Mouse (Mus musculus): Measurements from ENCODE around the gene Fgfr2.

The Fgfr2 gene

DNA sequence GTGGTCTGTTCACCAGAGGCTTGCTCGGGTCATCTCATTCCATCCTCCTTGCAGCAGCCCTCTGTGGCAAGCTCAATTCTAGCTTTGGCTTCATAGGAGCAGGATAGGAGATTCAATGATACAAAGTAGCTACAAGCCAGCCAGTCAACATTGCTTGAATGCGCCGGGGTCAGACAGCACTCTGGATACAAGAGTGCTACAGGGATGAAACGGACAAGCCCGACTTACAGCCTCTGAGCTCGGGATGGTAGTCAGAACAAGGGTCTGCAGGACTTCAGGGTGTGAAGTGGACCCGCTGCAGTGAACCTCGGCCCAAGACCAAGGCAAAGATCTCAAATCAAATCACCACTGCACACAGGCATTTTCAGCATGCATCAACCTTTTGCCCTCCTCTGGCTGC, 1244.3 kb downstream of the Fgfr2 start:
- no peak for DNase-seq (ENCODE audit: low spot score in 2 of 2)

- no peak for DNase-seq (ENCODE audit: low spot score in 2 of 2)
Measured at GRCm38 (mm10) chr7:131861157-131861556, 1262.0 kb downstream of the Fgfr2 start.

DNA sequence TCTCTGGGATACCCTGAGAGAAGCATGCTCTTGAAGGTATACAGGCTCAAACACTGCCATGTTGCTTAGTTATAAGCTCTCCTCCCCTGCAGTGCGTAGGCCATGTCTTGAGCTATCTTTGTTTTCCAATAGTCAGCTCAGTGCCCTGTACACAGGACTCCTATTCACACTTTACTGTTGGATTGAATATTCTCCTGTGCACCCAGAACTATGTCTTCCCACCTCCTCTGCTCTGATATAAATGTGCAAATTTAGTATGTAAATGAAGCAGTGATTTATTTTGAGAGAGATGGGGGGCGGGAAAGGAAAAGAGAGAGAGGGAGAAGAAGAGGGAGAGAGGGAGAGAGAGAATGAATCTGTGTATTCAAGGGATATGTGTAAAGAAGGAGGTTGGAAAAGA, 1267.5 kb downstream of the Fgfr2 start:
- peak in 1 of 2 experiments; percentile 62 for DNase-seq (ENCODE audit: low spot score in 2 of 2)

DNA sequence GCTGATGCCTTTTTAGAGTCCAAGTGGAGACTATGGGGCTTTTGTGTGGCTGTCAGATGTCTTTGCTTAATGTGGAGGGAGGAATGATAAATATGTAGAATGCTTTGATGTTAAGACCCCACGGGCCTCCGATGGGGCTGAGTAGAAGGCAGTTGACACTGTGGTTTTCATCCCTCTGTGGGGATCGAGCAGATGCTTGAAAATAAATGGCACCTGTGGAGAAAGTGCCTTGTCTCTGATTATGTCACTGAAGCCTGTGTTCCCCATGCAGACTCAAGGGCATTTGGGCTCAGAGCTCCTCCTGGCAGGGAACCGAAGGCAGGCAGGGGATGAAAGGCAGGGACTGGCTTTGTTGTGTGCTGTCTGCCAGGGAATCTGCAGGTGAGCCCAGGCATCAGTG, 1272.6 kb downstream of the Fgfr2 start:
- DNase-seq (ENCODE audit: low spot score in 2 of 2), result no peak

DNA sequence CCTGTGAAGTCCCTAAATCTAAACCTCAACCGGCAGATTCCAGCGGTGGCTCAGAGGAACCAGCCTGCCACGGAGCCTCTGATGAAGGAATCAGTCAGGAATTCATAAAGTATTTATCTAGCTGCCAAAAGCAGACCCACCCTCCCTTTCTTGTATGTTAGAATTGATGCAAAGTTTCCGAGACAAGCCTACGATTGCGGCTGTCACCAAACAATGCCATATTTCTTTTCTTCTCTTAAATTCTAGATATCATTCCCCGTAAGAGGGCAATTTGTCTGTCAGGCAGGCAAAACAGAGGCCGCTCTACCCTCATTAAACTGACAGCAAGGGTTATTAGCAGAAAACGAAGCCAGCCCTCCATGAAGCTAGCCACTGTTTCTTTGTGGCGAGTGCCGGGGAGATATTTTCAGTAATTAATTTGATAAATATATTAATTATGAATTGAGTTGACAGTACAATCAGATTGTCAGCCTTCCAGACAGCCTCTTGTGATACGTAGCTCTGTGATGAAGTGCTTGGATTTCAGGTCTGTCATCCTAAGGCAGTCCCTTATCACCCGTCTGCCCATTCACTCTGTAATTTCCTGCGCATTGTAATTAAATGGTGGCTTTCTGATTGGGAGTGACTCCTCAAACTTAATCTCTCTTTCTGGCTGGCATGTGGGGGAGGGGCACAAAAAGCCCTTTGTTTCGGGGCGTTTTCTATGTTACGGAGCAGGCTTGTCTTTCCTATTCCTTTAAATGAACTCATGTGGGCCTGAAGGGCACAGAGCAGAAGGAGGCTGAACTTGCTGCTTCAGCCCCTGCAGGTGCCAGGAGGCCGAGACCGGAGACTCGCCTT, 1276.9 kb downstream of the Fgfr2 start:
- no peak for DNase-seq (ENCODE audit: low spot score in 2 of 2)

DNA sequence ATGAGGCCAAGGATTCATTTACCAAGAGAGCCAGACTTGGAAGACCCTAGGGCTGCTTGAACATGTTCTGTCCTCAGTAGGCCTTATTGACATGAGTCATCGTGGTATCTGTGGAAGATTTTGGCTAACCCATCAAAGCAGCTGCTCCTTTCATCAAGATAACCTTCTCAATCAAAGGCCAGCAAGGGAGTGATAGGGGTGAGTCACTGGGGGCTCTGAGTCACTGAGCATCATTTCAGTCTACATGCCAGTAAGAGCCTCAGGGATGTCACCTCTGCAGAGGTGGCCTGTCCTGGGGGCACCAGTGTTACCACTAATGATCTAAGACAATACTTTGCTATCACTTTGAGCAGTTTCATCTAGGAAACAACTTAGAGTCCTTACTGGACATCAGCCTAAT, 1292.9 kb downstream of the Fgfr2 start:
- DNase-seq (ENCODE audit: low spot score in 2 of 2), result no peak

DNA sequence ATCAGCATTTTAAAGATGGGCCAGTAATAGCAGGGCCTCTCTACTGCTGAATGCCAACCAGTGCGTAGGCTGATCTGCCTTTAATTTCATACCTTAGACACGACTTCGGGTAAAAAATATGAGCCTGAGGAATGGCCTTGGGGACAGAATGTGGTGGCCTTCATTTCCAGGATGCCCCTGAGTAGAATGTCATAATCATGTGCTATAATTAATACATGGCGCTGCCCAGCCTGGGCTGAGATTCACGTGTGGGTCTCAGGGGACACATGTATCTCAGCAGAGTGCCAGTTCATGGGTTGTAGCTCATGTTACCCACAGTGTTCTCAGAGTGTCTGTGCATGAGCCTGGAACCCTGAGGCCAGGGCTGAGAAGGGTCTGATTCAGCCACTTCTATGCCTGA, 1296.3 kb downstream of the Fgfr2 start:
- DNase-seq (ENCODE audit: low spot score in 2 of 2), result no peak

GRCm38 (mm10) chr7:131817976-131818375, 1305.2 kb downstream of the Fgfr2 start:
- peak; percentile 28 to 52 for DNase-seq (ENCODE audit: low spot score in 2 of 2)

GRCm38 (mm10) chr7:131816641-131817040, 1306.5 kb downstream of the Fgfr2 start:
- DNase-seq (ENCODE audit: low spot score in 2 of 2), result no peak

- no peak for DNase-seq (ENCODE audit: low spot score in 2 of 2)
Measured at GRCm38 (mm10) chr7:131812116-131812515, 1311.0 kb downstream of the Fgfr2 start.

- DNase-seq (ENCODE audit: low spot score in 2 of 2), result no peak
Measured at GRCm38 (mm10) chr7:131810916-131811315, 1312.2 kb downstream of the Fgfr2 start.

- DNase-seq (ENCODE audit: low spot score in 2 of 2), result no peak
Measured at GRCm38 (mm10) chr7:131809584-131810181, 1313.5 kb downstream of the Fgfr2 start.

GRCm38 (mm10) chr7:131807257-131807656, 1315.9 kb downstream of the Fgfr2 start:
- no peak for DNase-seq (ENCODE audit: low spot score in 2 of 2)

DNA sequence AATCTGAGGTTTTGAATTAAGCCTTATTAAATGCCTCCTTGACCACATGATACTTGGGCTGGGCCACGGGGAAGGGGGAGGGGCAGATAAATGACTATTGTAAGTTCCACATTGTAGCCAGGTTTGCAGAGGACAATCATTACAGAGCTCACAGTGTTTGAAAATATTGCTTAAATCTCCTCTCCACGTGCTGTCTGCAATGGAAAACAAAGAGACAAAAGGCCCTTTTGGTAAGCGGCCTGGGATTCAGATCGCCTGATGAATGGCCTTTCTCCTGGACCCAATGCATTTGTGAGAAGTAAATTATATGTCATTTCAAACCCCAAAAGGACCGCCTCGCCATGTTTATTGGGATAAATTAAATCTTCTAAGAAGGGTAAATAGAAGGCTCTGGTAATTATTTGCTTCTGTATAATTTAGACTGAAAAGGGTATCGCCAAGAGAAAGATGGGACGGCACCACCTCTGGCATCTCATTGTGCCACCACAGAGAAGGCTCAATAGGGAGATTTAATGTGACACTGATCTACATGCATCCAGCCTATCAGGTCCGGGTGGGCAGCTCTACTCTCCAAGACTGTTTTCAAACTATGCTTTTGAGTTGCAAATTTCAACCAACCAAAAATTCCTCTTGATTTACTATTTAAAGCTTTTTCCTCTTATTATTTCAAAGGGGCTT, 1317.5 kb downstream of the Fgfr2 start:
- DNase-seq (ENCODE audit: low spot score in 2 of 2), result no peak

DNA sequence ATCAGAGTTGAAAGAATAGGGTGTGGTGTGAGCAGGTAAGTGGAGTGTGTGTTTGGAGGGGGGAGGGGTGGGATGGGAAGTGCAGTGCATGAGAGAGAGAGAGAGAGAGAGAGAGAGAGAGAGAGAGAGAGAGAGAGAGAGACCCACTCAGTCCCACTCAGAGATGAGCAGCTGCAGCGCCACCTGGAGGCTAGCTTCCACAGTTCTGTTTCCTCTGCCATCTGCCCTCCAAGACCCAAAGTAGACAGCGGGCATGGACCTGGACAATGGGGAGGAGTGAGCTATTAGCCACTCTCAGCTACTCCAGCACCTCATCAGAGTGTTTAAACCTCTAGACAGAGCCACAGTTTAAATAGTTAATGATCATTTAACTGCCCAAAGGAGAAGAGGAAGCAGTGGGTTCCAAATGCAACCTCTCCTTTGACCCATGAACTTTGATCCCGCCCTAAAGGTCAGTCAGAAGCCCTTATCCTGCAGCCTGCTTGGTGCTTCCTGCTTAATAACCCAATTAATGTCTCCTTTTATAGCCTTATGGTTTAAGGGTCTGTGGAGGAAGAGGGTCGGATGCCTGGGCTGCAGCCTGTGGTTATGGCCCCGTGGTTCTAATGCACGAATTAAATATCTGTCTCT, 1322.6 kb downstream of the Fgfr2 start:
- no peak for DNase-seq (ENCODE audit: low spot score in 2 of 2)

DNA sequence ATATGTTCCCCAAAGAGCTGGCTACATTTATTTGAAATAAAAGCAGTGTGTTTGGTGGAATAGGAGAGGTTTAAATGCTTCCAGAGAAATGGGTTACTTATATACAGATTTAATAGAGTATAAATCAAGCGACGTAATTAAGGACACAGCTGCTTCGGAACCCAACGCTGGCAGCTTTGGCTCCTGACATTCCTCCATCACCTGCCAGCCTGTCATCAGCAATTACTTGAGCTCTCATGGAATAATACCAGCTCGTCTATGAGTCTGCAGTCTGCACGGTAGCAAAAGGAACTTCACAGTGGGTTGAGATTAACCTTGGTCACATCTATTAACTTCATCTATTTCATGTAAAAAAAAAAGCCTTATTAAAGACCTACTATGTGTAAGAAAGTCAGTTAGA, 1326.0 kb downstream of the Fgfr2 start:
- no peak for DNase-seq (ENCODE audit: low spot score in 2 of 2)

DNA sequence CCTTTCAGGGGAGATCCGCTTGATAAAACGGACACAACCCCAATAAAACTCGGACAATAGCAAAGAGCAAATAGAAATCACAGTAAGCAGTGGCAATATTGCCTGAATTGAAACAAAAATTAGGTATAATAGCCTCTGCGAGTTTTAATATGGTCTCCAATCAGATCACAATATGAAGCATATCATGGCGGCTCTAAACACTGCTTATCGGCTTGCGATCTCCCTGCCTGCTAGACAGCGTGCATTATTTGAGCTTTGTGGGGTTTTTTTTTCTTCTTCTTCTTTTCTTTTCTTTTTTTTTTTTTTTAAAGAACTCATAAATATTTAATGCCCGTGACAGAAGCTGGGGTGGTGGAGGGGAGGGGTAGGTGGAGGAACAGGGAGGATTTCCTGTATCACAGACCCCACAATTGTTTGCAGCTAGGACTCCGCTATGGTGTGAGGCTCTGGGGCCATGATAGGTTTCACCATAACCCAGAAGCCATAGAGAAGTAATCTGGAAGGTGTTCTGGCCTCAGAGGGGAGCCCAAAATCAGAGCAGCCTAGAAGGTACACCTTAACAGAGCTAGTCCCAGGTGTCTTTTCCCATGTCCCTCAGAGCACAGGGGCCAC, 1334.4 kb downstream of the Fgfr2 start:
- no peak for DNase-seq (ENCODE audit: low spot score in 2 of 2)

GRCm38 (mm10) chr7:131785721-131786120, 1337.4 kb downstream of the Fgfr2 start:
- no peak for DNase-seq (ENCODE audit: low spot score in 2 of 2)

DNA sequence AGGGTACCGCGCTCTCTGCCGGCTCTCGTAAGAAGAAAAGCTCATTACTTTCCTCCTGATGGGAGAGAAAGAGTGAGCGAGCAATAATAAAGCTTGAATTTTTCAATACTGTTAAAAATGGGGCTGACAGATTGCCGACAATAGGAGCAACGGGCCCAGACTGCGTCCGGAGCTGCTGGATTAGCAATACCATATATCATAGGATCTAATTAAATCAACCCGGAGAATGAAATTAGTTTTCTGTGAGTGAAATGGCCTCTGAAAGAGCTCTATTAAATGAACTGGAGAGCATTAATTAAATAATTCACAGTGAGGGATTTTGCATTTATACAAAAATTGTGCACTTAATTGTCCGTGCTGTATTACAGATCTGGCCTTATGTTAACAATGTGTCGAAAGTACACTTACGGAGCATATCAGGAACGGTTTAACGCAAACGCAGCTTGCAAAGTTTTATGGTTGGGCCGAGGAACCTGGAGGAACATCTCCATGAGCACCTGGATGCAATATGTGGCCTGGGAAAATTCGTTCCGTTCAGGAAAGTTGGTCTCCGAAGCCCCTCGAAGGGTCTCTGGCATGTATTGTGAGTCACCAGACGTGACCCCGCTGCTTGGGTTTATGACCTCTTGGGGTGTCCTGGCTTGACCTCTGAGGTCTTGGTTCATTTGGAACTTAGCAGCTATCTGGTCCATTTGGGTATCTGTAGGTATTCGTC, 1344.7 kb downstream of the Fgfr2 start:
- no peak for DNase-seq (ENCODE audit: low spot score in 2 of 2)

DNA sequence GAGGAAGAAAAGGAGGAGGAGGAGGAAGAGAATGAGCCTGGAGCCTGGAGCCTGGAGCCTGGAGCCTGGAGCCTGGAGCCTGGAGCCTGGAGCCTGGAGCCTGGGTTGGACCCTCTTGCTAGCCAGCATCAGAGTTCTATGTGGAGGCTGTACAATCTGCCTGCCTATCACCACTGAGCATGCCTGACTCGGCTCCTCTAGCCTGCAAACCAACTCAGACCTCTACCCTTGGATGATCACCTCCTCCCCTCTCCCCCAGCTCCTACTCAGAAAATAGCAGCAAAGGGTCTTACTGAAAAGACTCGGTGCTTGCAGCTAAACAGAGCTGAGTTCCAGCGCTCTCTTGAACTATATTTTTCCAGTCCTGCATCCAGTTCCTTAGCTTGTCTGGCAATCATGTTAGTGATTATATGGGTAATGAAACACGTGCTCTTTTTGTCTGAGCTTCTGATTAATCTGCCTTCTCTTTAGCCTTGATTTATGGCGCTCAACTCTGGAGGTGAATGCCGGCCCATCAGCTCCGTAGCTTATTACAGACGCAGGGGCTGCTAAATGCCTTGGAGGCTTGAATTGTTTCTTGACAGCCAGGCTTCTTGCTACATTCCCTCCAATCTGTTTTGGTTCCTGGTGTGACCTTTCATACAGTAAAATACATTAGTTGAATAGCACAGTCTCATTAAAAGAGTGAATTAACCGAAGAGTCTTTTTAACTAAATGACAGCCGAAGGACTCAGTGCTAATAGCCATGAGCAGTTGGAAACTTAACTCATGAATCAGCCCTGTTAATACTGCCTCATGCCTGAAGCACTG, 1345.5 kb downstream of the Fgfr2 start:
- no peak for DNase-seq (ENCODE audit: low spot score in 2 of 2)
